ENCODE assay signal across 8 mouse cellular contexts in genomic region chr1:13789318-13790085, GRCm38 (mm10).
DNase-seq lines count a peak whose midpoint lies in the region; ATAC-seq and TF ChIP-seq lines count a peak whose summit lies in the region.

No protein-coding gene starts in this region.

- no peak for TF ChIP-seq EP300 in MEL (IDR thresholded peaks at IDR 0.05; ENCODE audit: low read depth in 1 of 2, low read length in 2 of 2)

- H3K4me2 ChIP-seq in forebrain, embryonic 16.5 days (ENCODE audit: low read length) = peak overlapping the region; percentile 47

- no peak for TF ChIP-seq POLR2A in MEL (IDR thresholded peaks at IDR 0.05; ENCODE audit: control insufficient read depth in 1 of 2, insufficient read depth in 1 of 2, low read depth in 1 of 2, low read length in 2 of 2, poor library complexity in 1 of 2)

- H3K9me3 ChIP-seq in MEL (replicated peaks; ENCODE audit: insufficient read depth, low read length) = no peaks in the 10 kb centered on the region
- no peaks in the 10 kb centered on the region for H3K9me3 ChIP-seq in forebrain, embryonic 16.5 days (ENCODE audit: control insufficient read depth, low read length)

- no peaks in the 10 kb centered on the region for H3K27me3 ChIP-seq in MEL (ENCODE audit: control insufficient read depth in 1 of 2, insufficient read depth in 2 of 2, low read length in 2 of 2)
- H3K27me3 ChIP-seq in forebrain, embryonic 16.5 days (replicated peaks; ENCODE audit: control insufficient read depth, insufficient read depth, low read length) = no peaks in the 10 kb centered on the region

- peak; percentile 73 for DNase-seq in MEL (ENCODE audit: low read depth, low spot score)
- DNase-seq in cerebellum, adult 11 months = peak; percentile 39
- peak; percentile 78 for DNase-seq in heart, postnatal 4 days
- peak; percentile 52 to 89 for DNase-seq in layer of hippocampus, adult 8-10 months (ENCODE audit: low spot score in 2 of 2)
- DNase-seq in lung, postnatal 14 days = peak; percentile 79
- peak; percentile 32 for DNase-seq in retina, adult 2 months (ENCODE audit: low read depth, low spot score)
- DNase-seq in thymus, postnatal 25 days = peak; percentile 68

- H3K4me1 ChIP-seq in MEL (ENCODE audit: control insufficient read depth in 1 of 2, insufficient read depth in 2 of 2, low read length in 2 of 2) = no peaks in the 10 kb centered on the region
- H3K4me1 ChIP-seq in forebrain, embryonic 16.5 days (replicated peaks; ENCODE audit: control insufficient read depth, insufficient read depth, low read length) = peaks cover 2% of the 10 kb centered on the region; the same call in 1 of the 2 replicates

- peak overlapping the region in 1 of 2 experiments; percentile 73; a peak in 2 of 4 replicates for H3K4me3 ChIP-seq in MEL (ENCODE audit: control insufficient read depth in 1 of 2, insufficient read depth in 1 of 2, low read depth in 2 of 2, low read length in 2 of 2)
- peak overlapping the region; percentile 18 for H3K4me3 ChIP-seq in forebrain, embryonic 16.5 days (replicated peaks; ENCODE audit: low read length)

- H3K9ac ChIP-seq in MEL (ENCODE audit: control insufficient read depth, low read depth, low read length, poor library complexity, severe bottlenecking) = no peak overlapping the region
- 0 out of 2 replicates have a peak overlapping the region, but pooled peaks have one; percentile 35 for H3K9ac ChIP-seq in forebrain, embryonic 16.5 days (replicated peaks; ENCODE audit: low read depth, low read length)

- no peaks in the 10 kb centered on the region for H3K36me3 ChIP-seq in MEL (ENCODE audit: control insufficient read depth in 1 of 2, insufficient read depth in 2 of 2, low read length in 2 of 2)
- H3K36me3 ChIP-seq in forebrain, embryonic 16.5 days (ENCODE audit: control insufficient read depth, insufficient read depth) = no peaks in the 10 kb centered on the region

- 39% methylated on average over 13 of the region's 13 CpGs for WGBS in forebrain, embryonic 16.5 days

- no peaks in the 10 kb centered on the region for H3K79me2 ChIP-seq in MEL (ENCODE audit: control insufficient read depth, insufficient read depth, low read length, poor library complexity)

- TF ChIP-seq CTCF in MEL (IDR thresholded peaks at IDR 0.05 in 2 of 3, conservative IDR thresholded peaks at IDR 0.05 in 1 of 3; ENCODE audit: control insufficient read depth in 1 of 3, insufficient read depth in 1 of 3, low read depth in 2 of 3, low read length in 3 of 3, poor library complexity in 1 of 3, severe bottlenecking in 1 of 3) = peak; percentile 54 to 90 (median 88)

- peak; percentile 93 for ATAC-seq in forebrain, embryonic 16.5 days

- peak; percentile 91 for TF ChIP-seq RAD21 in MEL (IDR thresholded peaks at IDR 0.05; ENCODE audit: low read depth, low read length)

- no peak overlapping the region for H3K27ac ChIP-seq in MEL (ENCODE audit: control insufficient read depth, low read depth, low read length)
- H3K27ac ChIP-seq in forebrain, embryonic 16.5 days (ENCODE audit: low read length) = no peak overlapping the region

TF ChIP-seq in MEL, 35 proteins besides CTCF, POLR2A, EP300 and RAD21:
- TF ChIP-seq ZC3H11A (IDR thresholded peaks at IDR 0.05; ENCODE audit: low read depth, low read length) (peak; percentile 75), SMC3 (IDR thresholded peaks at IDR 0.05; ENCODE audit: low read depth, low read length) (peak; percentile 96), KAT2A (conservative IDR thresholded peaks at IDR 0.05; ENCODE audit: low read depth, low read length) (no peak), MYC (IDR thresholded peaks at IDR 0.05; ENCODE audit: low read depth, low read length) (0 out of 2 replicates have a peak, but pooled peaks have one; percentile 35)
